Mouse (Mus musculus) hindbrain, embryonic 15.5 days (tissue): Measurements from ENCODE around the gene Pcdh9. TPM values are rescaled to one million over a fixed set of nuclear protein-coding genes. Genes with fewer than 3 reads are reported as not detected.

Source experiments
- ATAC-seq: fragments of 200-750 bp; cut with Nextera tagmentation; 2 replicates; pipeline ENCODE4 v1.8.0; 2017; ENCODE audit warnings: low read depth, moderate number of reproducible peaks, moderate TSS enrichment; ENCODE audit not compliant: low FRiP score
- H3K27ac ChIP-seq: fragments of 300-500 bp; sonication (generic); replicated peaks from 2 replicates; pipeline ENCODE4 v1.5.1; 2015; ENCODE audit warnings: mild to moderate bottlenecking, inconsistent platforms
- H3K27me3 ChIP-seq: fragments of 300-500 bp; sonication (generic); 2 replicates; pipeline ENCODE4 v1.6.1; 2015; ENCODE audit warnings: control low read depth, inconsistent platforms
- H3K36me3 ChIP-seq: fragments of 300-500 bp; sonication (generic); 2 replicates; pipeline ENCODE4 v1.6.1; 2015; ENCODE audit warnings: control low read depth, inconsistent platforms
- H3K4me1 ChIP-seq: fragments of 300-500 bp; sonication (generic); replicated peaks from 2 replicates; pipeline ENCODE4 v1.6.1; 2015; ENCODE audit warnings: control low read depth, inconsistent platforms
- H3K4me2 ChIP-seq: fragments of 300-500 bp; sonication (generic); 2 replicates; pipeline ENCODE4 v1.6.1; 2015; ENCODE audit warnings: moderate library complexity, mild to moderate bottlenecking, inconsistent platforms
- H3K4me3 ChIP-seq: fragments of 300-500 bp; sonication (generic); 2 replicates; pipeline ENCODE4 v1.5.1; 2015; ENCODE audit warnings: mild to moderate bottlenecking, inconsistent platforms
- H3K9ac ChIP-seq: fragments of 300-500 bp; sonication (generic); 2 replicates; pipeline ENCODE4 v1.6.1; 2015; ENCODE audit warnings: inconsistent platforms
- H3K9me3 ChIP-seq: fragments of 300-500 bp; sonication (generic); 2 replicates; pipeline ENCODE4 v1.6.1; 2016; ENCODE audit warnings: control low read depth, inconsistent platforms
- WGBS: fragments of 180-500 bp; shearing (Covaris S2); methylation state at CpG from one replicate; pipeline ENCODE4 v1.1.7; 2015; 5-methylcytosine and 5-hydroxymethylcytosine counted together
- polyA plus RNA-seq: library from polyadenylated mRNA; unstranded; fragments of >200 nt; fragmentation: Nextera tagmentation; extraction: Ambion mirVana; gene quantifications from 2 replicates; pipeline ENCODE4 v1.2.1, GENCODE M21; 2015

Gene Pcdh9
- polyA plus RNA-seq, 1 experiment from 2014 or later: 182 TPM

GRCm38 (mm10) chr14:93415496-93415895 lies 475.0 kb downstream of the Pcdh9 start:
- H3K36me3 ChIP-seq: no peaks in the 10 kb centered on the region
- H3K27me3 ChIP-seq: no peaks in the 10 kb centered on the region
- H3K9me3 ChIP-seq: no peaks in the 10 kb centered on the region
- 84% methylated on average over 2 of the region's 2 CpGs for WGBS
- no peak overlapping the region for H3K27ac ChIP-seq
- no peak overlapping the region for H3K4me3 ChIP-seq
- no peaks in the 10 kb centered on the region; the same call in 1 of the 2 replicates for H3K4me1 ChIP-seq
- H3K4me2 ChIP-seq: no peak overlapping the region
- no peak overlapping the region for H3K9ac ChIP-seq
- no peak for ATAC-seq

- Histone ChIP-seq H3K4me1 (no peaks in the 10 kb centered on the region), H3K36me3 (no peaks in the 10 kb centered on the region), H3K4me3 (no peak overlapping the region), H3K9me3 (no peaks in the 10 kb centered on the region), H3K27ac (no peak overlapping the region), H3K9ac (no peak overlapping the region), H3K4me2 (no peak overlapping the region), H3K27me3 (no peaks in the 10 kb centered on the region)
- WGBS: 86% methylated on average over 1 of the region's 1 CpGs
- ATAC-seq: no peak
Observed at GRCm38 (mm10) chr14:93409314-93409713, 481.2 kb downstream of the Pcdh9 start.

GRCm38 (mm10) chr14:93407747-93408146 lies 482.7 kb downstream of the Pcdh9 start:
- no peak overlapping the region for H3K4me2 ChIP-seq
- no peaks in the 10 kb centered on the region for H3K4me1 ChIP-seq
- no peaks in the 10 kb centered on the region for H3K36me3 ChIP-seq
- H3K9me3 ChIP-seq: no peaks in the 10 kb centered on the region
- H3K27me3 ChIP-seq: no peaks in the 10 kb centered on the region
- ATAC-seq: no peak
- H3K9ac ChIP-seq: no peak overlapping the region
- H3K4me3 ChIP-seq: no peak overlapping the region
- 85% methylated on average over 5 of the region's 5 CpGs for WGBS
- no peak overlapping the region for H3K27ac ChIP-seq

- Histone ChIP-seq H3K9me3 (no peaks in the 10 kb centered on the region), H3K4me1 (no peaks in the 10 kb centered on the region), H3K36me3 (no peaks in the 10 kb centered on the region), H3K27ac (no peak overlapping the region), H3K4me2 (no peak overlapping the region), H3K27me3 (no peaks in the 10 kb centered on the region), H3K4me3 (no peak overlapping the region), H3K9ac (no peak overlapping the region)
- whole genome bisulfite sequencing: 72% methylated on average over 2 of the region's 2 CpGs
- ATAC-seq: no peak
Observed at GRCm38 (mm10) chr14:93385090-93385489, 505.4 kb downstream of the Pcdh9 start.

- 36% methylated on average over 4 of the region's 4 CpGs for WGBS
- 0 out of 2 replicates have a peak, but pooled peaks have one; percentile 61 for ATAC-seq
- Histone ChIP-seq H3K36me3 (no peaks in the 10 kb centered on the region), H3K4me1 (no peaks in the 10 kb centered on the region), H3K4me2 (no peak overlapping the region), H3K27me3 (no peaks in the 10 kb centered on the region), H3K9me3 (no peaks in the 10 kb centered on the region), H3K27ac (no peak overlapping the region), H3K4me3 (no peak overlapping the region), H3K9ac (no peak overlapping the region)
Observed at GRCm38 (mm10) chr14:93381163-93381562, 509.3 kb downstream of the Pcdh9 start.

GRCm38 (mm10) chr14:93380757-93381156 lies 509.7 kb downstream of the Pcdh9 start:
- Histone ChIP-seq H3K4me3 (no peak overlapping the region), H3K9me3 (no peaks in the 10 kb centered on the region), H3K4me1 (no peaks in the 10 kb centered on the region), H3K9ac (no peak overlapping the region), H3K36me3 (no peaks in the 10 kb centered on the region), H3K4me2 (no peak overlapping the region), H3K27me3 (no peaks in the 10 kb centered on the region), H3K27ac (no peak overlapping the region; the same call in 1 of the 2 replicates)
- no peak for ATAC-seq
- WGBS: 31% methylated on average over 1 of the region's 1 CpGs

GRCm38 (mm10) chr14:93376159-93376558 lies 514.3 kb downstream of the Pcdh9 start:
- H3K4me3 ChIP-seq: no peak overlapping the region

GRCm38 (mm10) chr14:93374181-93374580 lies 516.3 kb downstream of the Pcdh9 start:
- H3K9ac ChIP-seq: no peak overlapping the region
- no peaks in the 10 kb centered on the region for H3K4me1 ChIP-seq
- no peak overlapping the region for H3K4me3 ChIP-seq
- no peaks in the 10 kb centered on the region for H3K36me3 ChIP-seq
- 74% methylated on average over 4 of the region's 4 CpGs for WGBS
- H3K27me3 ChIP-seq: no peaks in the 10 kb centered on the region
- H3K27ac ChIP-seq: no peak overlapping the region
- no peak for ATAC-seq
- no peak overlapping the region for H3K4me2 ChIP-seq
- H3K9me3 ChIP-seq: no peaks in the 10 kb centered on the region

More at GRCm38 (mm10) chr14:93376159-93376558, 514.3 kb downstream of the Pcdh9 start:
- Histone ChIP-seq H3K4me2 (no peak overlapping the region), H3K27me3 (no peaks in the 10 kb centered on the region), H3K27ac (no peak overlapping the region), H3K9me3 (no peaks in the 10 kb centered on the region), H3K9ac (no peak overlapping the region), H3K4me1 (no peaks in the 10 kb centered on the region), H3K36me3 (no peaks in the 10 kb centered on the region)
- 87% methylated on average over 4 of the region's 4 CpGs for WGBS
- no peak for ATAC-seq

- no peaks in the 10 kb centered on the region for H3K36me3 ChIP-seq
- 97% methylated on average over 3 of the region's 3 CpGs for WGBS
- H3K4me3 ChIP-seq: no peak overlapping the region
- no peak for ATAC-seq
- H3K27me3 ChIP-seq: no peaks in the 10 kb centered on the region
- no peaks in the 10 kb centered on the region for H3K9me3 ChIP-seq
- no peak overlapping the region for H3K4me2 ChIP-seq
- no peak overlapping the region for H3K9ac ChIP-seq
- H3K4me1 ChIP-seq: no peaks in the 10 kb centered on the region
- no peak overlapping the region for H3K27ac ChIP-seq
Observed at GRCm38 (mm10) chr14:93354150-93354549, 536.3 kb downstream of the Pcdh9 start.

GRCm38 (mm10) chr14:93350906-93351305 lies 539.6 kb downstream of the Pcdh9 start:
- Histone ChIP-seq H3K36me3 (no peaks in the 10 kb centered on the region), H3K9me3 (no peaks in the 10 kb centered on the region), H3K4me3 (no peak overlapping the region), H3K27me3 (no peaks in the 10 kb centered on the region), H3K27ac (no peak overlapping the region), H3K4me2 (no peak overlapping the region), H3K9ac (no peak overlapping the region), H3K4me1 (no peaks in the 10 kb centered on the region)
- 38% methylated on average over 6 of the region's 6 CpGs for WGBS
- peak; percentile 92 for ATAC-seq

- H3K36me3 ChIP-seq: no peaks in the 10 kb centered on the region
- no peaks in the 10 kb centered on the region for H3K27me3 ChIP-seq
- H3K9me3 ChIP-seq: no peaks in the 10 kb centered on the region
- H3K4me3 ChIP-seq: no peak overlapping the region
- no peak for ATAC-seq
- H3K4me2 ChIP-seq: no peak overlapping the region
- WGBS: 38% methylated on average over 7 of the region's 7 CpGs
- no peaks in the 10 kb centered on the region for H3K4me1 ChIP-seq
- H3K27ac ChIP-seq: no peak overlapping the region
- no peak overlapping the region for H3K9ac ChIP-seq
Observed at GRCm38 (mm10) chr14:93349166-93349565, 541.3 kb downstream of the Pcdh9 start.

GRCm38 (mm10) chr14:93347031-93347430 lies 543.4 kb downstream of the Pcdh9 start:
- H3K4me1 ChIP-seq: 0 out of 2 replicates have a peak, but pooled peaks cover 2% of the 10 kb centered on the region
- no peak overlapping the region for H3K9ac ChIP-seq
- no peaks in the 10 kb centered on the region for H3K9me3 ChIP-seq
- H3K36me3 ChIP-seq: no peaks in the 10 kb centered on the region
- no peak for ATAC-seq
- H3K4me2 ChIP-seq: no peak overlapping the region
- WGBS: 43% methylated on average over 2 of the region's 2 CpGs
- no peak overlapping the region for H3K27ac ChIP-seq
- no peak overlapping the region for H3K4me3 ChIP-seq
- H3K27me3 ChIP-seq: no peaks in the 10 kb centered on the region

- 0 out of 2 replicates have a peak, but pooled peaks cover 6% of the 10 kb centered on the region for H3K4me1 ChIP-seq
- WGBS: 50% methylated on average over 3 of the region's 3 CpGs
- no peak overlapping the region for H3K4me2 ChIP-seq
- no peak overlapping the region for H3K4me3 ChIP-seq
- no peaks in the 10 kb centered on the region for H3K9me3 ChIP-seq
- H3K27me3 ChIP-seq: no peaks in the 10 kb centered on the region
- no peaks in the 10 kb centered on the region for H3K36me3 ChIP-seq
- no peak overlapping the region for H3K9ac ChIP-seq
- no peak for ATAC-seq
- no peak overlapping the region for H3K27ac ChIP-seq
Observed at GRCm38 (mm10) chr14:93342781-93343180, 547.7 kb downstream of the Pcdh9 start.
